Mouse (Mus musculus) adrenal gland (tissue): Measurements from ENCODE around the gene Fli1.

Experiments used
- intact Hi-C: fragments of 180-260 bp; cut with DNase I; formaldehyde crosslinking; loops from one replicate; pipeline ENCODE4 v1.15.1; 2025

Fli1 gene

DNA sequence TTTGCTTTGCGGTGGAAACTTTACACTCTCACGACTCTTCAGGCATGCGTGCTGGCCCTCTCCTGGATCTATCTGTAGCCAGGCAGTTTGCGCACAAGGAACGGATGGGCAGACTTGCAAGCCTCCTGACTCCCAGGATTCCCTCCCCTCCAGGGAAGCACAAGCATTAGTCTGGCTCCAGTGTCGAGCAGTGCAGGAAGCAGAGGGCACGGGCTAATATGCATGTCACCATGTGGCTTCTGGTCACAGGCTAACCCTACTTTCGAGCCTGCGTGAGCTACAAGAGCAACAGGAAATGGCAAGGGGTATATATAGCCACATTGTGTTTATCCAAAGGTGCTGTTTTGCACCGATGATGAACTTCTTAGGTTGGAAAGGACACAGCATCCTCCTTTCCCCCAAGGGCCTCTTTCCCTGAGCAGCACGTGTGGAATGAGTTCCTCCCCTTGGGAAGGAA, 38.6 kb downstream of the Fli1 start:
- intact Hi-C loops = no loop called here

DNA sequence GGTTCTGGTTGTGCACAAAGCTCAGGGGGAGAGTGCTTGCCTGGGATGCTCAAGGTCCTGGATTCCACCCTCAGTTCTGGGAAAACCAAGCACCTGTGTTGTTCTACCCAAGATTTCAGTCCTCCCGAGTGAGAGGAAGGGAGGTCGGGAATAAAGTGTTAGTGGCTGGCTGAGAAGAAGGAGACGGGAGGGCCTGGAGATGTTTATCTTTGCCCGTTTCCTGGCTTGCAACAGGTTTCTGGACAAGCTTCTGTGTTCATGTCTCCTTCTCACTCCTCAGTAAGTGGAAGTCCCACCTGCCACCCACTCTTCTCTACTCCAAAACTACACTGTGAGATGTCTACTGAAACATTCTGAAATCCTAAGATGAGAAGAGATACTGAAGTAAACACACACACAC, 39.2 kb downstream of the Fli1 start:
- intact Hi-C loops = no loop called here

DNA sequence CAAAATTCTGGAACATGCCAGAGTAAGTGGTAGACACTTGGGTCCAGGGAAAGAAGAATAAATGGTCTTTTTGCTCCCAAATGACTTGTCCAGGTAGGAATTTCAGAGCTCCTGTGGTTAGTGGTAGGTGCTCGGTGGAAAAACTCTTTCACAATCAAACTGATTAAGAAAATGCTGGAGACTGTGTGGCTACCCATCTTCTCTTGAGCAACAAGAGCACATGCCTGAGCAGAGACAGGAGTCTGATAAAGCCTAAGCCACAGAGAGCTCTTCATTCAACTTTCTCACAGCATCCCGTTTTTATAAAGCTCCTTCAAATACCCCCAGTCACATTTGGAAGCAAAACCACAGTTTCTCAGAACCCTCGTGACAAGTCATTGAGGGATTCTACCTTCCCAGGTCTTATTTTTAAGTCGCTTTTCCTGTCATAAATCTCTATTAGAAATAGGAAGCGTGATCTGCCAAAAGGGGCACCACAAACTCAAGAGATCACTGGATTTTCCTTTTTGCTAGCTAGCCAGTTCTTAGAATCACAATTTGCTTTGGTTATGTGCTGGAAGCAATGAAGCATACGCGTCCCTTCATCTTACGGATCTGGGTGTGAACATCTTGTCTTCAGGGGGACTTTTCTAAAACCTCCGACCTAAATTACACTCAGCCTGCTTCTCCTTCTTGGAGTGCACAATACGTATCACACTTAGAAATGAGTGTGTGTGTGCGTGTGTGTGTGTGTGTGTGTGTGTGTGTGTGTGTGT, 40.2 kb downstream of the Fli1 start:
- intact Hi-C loops = no loop called here

DNA sequence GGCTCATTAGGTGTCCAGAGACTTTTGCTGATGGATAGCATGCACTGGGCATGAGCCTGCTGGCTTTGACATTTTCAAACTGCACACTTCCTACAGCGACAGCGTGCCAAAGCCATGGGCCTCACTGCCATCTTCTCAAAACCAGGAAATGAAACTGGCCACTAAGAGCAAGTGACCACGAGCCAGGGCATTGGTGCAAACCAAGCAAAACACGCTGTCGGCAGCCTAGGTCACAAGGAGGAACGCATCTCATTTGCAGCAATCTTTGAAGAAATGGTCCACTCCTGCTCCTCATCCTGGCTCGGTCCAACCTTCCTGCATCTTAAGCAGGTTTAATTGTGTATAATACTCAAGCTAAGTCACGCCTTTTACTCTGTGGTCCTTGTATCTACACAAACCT, 41.8 kb downstream of the Fli1 start:
- intact Hi-C loops = no loop called here

DNA sequence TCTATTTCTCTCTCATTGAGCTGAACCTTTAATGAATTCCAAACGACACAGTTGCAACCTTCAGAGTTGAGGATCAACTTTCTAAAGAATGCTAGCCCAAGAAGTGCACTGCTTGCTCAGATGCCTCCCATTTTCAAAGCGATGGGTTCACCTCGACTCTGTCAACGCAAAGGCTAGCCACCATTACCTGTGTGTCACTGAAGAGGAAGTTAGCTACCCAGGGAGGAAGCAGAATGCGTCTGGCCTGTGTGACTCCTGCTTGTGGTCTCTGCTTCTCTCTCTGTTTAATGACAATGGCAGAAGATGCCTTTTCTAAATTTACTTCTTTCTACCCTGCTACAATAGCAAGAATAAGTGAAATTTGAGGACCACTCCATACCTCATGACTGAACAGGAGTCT, 42.6 kb downstream of the Fli1 start:
- intact Hi-C loops = no loop called here

DNA sequence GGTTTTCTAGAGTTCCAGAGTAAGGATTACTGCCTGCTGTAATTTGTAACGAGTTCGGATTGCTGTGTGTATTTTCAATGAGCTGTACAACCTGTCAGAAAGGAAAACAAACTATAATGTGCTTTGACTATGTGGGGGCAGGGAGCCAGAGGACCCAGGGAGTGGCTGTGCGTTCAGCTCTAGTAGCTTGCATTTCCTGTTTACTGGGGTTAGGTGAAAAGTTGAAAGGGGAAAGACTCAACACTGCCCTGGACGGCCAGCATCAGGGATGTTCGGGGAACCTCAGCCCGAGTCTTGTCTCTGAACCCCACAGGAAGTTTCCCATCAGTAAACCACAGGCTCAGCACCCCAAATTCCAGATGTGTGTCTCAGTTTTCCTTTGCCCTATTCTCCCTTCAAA, 43.2 kb downstream of the Fli1 start:
- intact Hi-C loops = no loop called here

DNA sequence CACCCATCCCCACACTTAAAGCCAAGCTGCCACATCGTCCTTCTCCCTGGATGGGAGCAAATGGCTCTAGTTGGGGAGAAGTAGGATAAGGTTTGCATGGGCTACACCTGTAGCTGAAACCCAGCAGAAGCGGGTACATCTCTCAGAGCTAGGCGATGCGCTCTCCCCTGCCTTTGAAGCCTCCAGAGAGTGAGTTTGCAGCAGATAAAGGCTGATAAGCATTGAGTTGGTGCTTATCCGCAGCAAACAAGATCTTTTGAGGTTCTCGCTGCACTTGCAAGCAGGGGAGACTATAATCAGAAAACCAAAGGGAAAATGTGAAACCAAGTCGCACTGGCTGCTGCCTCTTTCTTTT, 47.0 kb downstream of the Fli1 start:
- intact Hi-C loops = no loop called here

DNA sequence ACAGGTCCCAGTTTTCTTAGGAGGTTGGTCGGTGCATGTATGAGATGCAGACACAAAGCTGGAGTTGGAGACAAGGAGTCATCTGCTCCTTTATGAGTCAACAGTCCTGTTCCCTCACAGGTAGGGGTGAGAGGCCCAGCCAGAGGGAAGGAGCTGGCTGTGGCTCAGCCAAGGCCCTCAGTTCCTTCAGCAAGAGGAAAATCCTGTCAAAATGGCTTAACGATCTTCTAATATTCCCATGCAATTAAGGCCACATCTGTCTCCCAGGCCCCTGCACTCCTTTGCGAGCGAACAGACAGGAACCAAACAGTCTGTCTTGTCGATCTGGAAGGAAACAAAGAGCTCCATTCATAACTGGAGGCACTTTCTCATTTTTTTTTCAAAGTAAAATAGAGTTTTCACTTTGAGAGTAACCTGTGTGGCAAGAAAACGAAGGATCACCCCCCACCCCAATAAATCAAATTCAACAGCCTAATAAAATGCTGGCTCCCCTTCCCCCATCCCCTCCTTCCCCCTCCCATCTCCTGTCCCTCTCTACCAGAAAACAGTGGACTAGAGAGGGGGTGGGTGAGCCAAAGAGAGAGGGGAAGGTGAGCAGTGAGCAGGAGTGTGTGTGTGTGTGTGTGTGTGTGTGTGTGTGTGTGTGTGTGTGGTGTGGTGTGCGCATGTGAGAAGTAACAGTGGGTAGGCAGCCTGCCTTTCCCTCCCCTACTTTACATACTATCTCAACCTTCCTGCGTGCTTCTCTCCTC, 47.6 kb downstream of the Fli1 start:
- intact Hi-C loops = no loop called here

DNA sequence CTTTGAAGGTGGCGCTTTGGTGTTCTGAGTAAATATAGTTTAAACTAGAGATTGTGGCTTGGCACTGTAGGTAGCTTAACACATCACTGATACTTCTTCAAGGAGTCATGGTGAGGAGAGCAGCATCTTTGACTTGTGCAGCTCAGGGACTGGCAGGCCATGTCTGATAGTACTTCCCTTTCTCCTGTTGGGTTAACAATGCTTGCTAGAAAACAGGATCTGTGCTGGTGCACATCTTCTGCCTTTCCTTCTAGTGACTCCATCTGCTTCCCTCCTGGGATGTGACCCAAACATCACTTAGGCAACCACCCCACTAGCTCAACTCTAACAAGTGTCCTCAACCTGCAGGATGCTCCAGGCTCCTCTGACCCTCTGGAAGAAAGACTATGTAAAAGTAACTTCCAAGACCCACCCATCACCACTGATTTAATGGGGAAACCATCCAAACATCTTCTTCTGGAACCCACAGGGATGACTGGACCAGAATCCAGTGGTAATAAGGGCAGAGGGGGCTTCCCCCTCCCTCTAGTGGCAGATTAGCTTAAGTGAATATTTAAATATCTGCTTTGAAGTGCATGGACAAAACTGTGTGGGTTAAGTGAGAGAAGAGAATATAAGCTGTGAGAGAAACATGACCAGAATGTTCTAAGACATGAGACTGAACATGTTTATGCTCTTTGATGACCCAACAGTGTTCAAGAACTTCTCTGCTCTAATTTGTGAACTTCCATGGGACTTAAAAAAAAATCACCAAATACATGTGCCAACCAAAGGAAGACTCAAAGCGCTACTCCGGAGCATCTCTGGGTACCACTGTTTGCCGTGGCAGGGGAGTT, 48.9 kb downstream of the Fli1 start:
- intact Hi-C loops = no loop called here

DNA sequence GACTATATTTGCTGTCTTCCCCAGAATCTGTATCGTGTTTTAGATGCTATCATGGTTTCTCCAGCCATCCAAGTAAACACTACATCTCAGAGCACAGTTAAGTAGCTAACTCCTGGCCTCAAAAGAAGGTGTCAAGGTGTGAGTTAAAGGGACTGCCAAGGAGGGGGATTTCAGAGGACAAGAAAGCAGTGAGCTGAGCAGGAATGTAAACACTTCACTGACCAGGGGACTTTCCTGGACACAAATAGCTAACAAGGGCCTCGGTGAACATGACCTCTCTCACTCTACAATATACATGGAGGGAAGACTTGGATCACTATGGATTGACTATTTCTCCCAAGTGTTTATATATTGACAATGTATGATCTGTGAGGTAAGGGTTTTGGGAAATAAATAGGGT, 49.9 kb downstream of the Fli1 start:
- intact Hi-C loops = no loop called here

DNA sequence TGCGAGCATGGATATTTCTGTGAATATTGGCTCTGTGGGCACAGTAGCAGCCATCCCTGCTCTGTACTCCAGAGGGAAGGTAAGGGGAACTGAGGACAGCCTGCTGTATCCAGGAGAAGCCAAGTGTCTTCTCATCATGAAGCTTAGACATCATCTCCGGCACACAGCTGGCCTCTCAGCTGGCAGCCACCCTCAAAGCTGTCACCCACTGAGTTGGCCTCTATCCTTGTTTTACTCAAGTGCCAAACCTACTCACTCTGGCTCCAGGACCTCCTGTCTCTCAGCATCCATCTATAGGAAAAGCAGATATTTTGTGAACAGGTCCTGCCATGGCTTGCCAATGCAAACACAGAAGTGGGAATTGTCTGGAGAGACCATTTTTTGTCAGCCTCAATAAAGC, 51.2 kb downstream of the Fli1 start:
- intact Hi-C loops = no loop called here

DNA sequence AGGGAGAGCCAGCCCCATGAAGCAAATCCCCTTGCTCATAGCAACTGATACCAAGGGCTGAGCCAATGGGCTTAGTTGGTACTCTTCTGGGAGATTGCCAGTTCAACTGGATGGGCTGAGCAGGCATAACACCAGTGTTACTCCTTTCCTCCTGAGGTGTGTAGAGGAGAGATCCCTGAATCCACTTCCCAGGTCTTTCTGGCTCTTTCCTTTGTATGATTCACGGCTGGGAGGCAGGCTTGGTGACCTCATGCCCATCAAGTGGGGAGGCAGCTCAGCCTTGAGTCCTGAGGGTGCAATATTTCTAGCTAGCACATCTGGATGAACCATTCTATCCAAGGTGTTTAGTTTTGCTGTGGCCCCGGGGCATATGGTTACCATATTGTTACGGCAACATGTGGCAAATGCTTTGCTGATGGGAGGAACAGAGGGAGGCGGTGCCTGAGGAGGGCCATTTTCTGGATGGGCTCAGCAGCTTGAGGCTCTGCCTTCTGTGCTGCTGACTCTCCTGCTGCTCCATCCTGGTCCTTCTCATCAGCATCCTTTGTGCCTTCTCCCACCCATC, 52.8 kb downstream of the Fli1 start:
- intact Hi-C loops = no loop called here

DNA sequence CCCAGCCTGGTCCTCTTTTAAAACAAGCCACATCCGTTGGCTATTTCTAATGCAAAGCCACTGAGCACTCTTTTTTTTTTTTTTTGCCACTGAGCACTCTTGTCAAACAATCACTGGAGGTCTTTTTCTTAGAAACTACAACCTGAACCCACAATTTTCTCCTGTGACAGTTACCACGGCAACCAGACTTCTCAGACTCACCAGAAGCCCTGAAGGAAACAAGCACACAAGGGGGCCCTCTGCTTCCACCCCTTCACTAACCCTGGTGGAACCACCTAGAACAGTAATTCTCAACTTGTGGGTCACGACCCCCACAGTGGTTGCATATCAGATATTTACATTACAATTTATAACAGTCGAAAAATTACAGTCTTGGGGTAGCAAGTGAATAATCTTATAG, 53.3 kb downstream of the Fli1 start:
- intact Hi-C loops = no loop called here

DNA sequence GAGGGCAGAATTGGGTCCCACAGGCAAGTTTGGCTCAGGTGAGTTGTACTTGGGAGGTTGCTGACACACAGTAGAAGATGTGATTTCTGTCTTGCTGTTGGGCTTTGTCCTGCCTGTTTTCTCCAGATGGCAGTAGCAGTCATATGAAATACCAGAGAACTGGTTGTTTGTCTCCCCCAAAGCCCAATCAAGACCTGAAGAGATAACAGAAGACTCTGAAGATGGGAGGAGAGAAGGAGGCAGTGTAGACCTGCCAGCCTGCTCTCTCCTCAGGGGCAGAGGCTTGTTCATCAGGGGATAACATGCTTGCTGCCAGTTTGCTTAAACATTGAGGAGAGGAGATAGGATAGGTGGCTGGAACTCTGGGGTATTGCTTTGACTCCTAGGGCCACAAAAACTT, 54.0 kb downstream of the Fli1 start:
- intact Hi-C loops = no loop called here

DNA sequence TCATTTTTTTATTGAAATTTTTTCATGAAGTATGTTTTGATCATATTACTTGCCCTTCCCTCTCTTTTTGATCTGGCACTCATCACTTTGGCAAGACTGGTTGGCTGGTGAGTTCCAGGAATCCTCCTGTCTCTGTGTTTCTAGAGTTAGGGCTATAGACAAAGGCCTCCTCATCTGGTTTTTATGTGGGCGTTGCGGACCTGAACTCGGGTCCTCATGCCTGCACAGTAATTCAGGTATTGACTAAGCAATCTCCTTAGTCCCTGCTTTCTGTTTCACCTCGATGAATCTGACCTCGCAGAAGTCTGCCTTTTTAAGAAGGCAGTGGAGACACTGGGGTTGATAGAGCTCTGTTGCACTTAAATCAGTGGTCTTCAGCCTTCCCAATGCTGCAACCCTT, 54.8 kb downstream of the Fli1 start:
- intact Hi-C loops = no loop called here

DNA sequence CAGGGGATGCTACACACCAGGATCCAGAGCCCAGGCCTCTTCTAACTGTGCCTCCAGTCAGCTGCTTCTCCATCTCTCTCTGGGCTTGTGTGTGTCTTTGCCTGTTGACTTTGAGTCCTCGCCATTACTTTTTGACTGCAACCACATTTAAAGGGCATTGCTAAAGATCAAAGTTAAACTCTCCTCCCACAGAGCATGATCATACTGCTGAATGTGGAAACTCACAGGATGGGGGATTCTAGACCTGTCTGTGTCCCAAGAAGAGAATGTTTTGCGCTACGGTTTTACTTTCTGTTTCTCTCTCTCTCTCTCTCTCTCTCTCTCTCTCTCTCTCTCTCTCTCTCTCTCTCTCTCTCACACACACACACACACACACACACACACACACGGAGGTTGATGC, 55.3 kb downstream of the Fli1 start:
- intact Hi-C loops = no loop called here

DNA sequence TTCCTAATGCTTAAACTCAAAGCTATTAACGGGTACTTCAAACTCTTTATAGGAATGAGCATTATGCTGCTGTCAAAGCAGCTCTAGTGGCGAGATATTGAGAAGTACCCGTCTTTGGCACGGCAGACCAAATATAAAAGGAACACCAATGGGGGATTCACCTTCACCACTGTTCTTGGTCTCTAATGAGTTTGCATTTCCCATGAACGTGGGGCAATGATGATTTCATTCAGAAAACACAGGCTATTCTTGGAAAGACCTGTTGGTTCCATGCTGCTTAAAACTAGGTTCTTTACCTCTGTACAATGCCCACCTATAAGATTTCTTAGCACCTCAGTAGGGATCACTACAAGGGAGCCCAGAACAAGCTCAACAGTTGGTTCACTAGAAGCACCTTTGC, 62.2 kb downstream of the Fli1 start:
- intact Hi-C loops = no loop called here

DNA sequence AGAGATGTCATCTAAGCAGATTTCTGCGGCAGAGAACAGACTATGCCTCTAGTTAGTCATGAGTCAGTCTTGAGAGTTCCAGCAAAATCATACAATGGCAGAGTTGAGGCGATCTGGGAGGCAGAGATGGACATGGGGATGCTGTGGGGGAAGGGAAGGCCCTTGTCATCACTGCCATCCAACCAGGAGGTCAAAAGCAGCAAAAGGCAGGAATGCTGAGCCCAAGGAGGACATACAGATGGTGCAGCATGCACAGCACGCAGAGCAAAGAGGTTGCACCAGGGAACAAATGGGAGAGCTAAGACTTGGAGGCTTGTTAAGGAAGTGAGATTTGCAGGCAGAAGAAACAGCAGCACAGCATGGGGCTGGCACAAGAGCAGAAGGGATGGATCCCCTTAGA, 63.9 kb downstream of the Fli1 start:
- intact Hi-C loops = no loop called here

DNA sequence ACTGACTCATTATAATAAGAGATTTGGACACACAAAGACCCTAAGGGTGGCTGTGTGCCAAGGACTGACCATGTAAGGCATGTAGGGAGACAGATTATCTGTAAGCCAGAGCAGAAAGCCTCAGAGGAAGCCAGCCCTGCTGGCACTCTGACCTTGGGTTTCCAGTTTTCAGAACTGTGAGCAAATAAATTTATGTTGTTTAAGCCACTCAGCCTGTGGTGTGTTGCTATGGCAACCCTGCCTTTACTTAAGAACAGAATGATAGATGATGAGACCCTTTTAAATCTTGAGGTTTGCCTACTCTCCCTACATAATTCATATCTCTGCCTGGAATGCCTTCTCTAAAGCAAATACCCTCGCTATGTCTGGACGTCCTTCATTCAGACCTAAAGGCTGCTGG, 64.6 kb downstream of the Fli1 start:
- intact Hi-C loops = no loop called here

DNA sequence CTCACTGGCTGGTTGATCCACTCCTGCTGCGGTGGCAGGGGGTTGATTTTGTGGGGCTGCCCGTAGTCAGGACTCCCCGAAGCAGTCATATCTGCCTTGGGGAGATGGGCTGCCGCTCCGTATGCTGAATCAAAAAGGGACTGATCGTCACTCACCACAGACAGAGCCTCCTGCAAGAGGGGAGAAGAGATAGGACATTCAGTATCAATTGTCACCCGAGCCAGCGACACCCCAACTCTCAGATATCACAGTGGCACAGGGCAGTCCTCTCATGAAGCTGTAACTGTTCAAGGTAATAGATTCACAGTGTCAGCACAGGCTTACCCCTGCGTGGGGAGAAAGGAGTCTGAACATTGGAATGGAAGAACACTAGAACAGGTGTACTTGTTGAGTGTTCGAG, 66.1 kb downstream of the Fli1 start:
- intact Hi-C loops = no loop called here

DNA sequence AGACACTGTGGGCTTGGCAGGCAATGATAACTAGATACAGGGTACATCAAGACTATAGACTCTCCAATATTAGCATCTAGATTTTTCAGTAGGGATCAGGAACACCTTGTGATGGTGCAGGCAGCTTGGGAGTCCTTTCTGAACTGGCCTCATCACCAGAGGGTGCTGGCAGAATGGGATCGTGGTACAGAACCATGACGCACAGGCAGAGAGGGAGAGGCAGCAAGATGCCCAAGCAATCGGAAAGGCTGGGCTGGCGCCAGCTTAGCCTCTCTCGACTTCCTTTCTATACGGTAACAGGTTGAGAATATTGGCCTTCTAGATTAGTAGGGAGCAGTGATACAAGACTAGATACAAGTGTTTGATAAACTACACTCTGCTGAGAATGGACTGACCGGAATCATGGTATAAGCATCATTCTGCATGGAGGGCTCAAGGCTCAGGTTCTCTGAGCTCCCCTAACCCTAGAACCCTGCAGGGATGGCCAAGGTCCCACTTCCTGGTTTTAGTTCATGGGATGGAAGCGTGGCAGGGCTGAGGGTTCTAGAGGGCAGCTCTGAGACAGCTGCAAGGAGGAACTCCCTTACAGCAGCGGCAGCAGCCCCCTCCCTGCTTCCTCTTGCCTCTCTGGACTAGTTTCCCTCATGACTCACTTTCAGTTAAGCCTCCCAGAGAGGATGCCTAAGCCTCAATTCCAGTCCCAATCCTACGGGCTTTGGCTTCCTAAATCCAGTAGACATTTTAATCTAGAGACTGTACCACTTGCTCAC, 67.9 kb downstream of the Fli1 start:
- intact Hi-C loops = no loop called here
